Mouse (Mus musculus): Measurements from ENCODE around the gene Gm8994.

DNA sequence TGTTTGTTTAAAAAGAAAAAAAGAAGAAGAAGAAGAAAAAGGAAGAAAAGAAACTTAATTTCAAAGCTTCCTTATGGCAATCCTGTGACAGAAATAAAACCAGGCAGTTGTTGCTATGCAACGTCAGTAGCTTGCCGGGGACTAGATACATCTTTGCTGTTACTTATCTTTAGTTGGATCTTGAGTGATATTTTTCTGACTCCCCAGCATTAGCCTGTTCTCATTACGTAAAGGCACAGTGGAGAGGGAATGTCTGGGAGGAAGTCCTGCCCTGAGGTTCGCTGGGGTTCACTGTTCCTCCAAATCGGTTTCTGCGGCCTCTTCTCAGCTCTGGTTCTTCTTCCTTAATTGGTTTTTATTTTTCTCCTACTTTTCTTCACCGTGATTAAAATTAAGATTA lies 16.5 kb downstream of the Gm8994 start:
- TF ChIP-seq CTCF (conservative IDR thresholded peaks at IDR 0.05; ENCODE audit: low read length) (no peak), POU5F1 (IDR thresholded peaks at IDR 0.05; ENCODE audit: borderline replicate concordance, low read length) (no peak), NANOG (IDR thresholded peaks at IDR 0.05; ENCODE audit: borderline replicate concordance, low read length) (no peak)

All from E14TG2a.4 (cell line).